ENCODE assay signal across 9 mouse cellular contexts in genomic region chr2:145329756-145330155, GRCm38 (mm10).
DNase-seq lines count a peak whose midpoint lies in the region; ATAC-seq and TF ChIP-seq lines count a peak whose summit lies in the region.
"Had no signal": no experiment of that assay in that cellular context is flagged by ENCODE, and none has a peak within 500 bp of the region (broad histone marks: within the 10 kb centered on the region; RNA-seq: fewer than 3 reads in every experiment).

No protein-coding gene starts in this region.

- no peak overlapping the region for H3K4me3 ChIP-seq in midbrain, postnatal 0 days (ENCODE audit: low read depth, low read length)
- no peak overlapping the region for H3K4me3 ChIP-seq in midbrain, embryonic 13.5 days (replicated peaks)
- H3K4me3 ChIP-seq: midbrain, embryonic 12.5 days had no signal

- H3K36me3 ChIP-seq in midbrain, postnatal 0 days (ENCODE audit: insufficient read depth, low read length): no peaks in the 10 kb centered on the region
- no peaks in the 10 kb centered on the region for H3K36me3 ChIP-seq in midbrain, embryonic 13.5 days
- H3K36me3 ChIP-seq: midbrain, embryonic 12.5 days had no signal

- no peak overlapping the region for H3K9ac ChIP-seq in midbrain, postnatal 0 days (replicated peaks; ENCODE audit: low read length, poor library complexity, severe bottlenecking)
- H3K9ac ChIP-seq in midbrain, embryonic 13.5 days (replicated peaks): no peak overlapping the region
- H3K9ac ChIP-seq: midbrain, embryonic 12.5 days had no signal

- no peak overlapping the region for H3K4me2 ChIP-seq in midbrain, postnatal 0 days (ENCODE audit: low read depth, low read length, poor library complexity, severe bottlenecking)
- no peak overlapping the region for H3K4me2 ChIP-seq in midbrain, embryonic 13.5 days (replicated peaks)
- H3K4me2 ChIP-seq: midbrain, embryonic 12.5 days had no signal

- DNase-seq in midbrain, postnatal 0 days (ENCODE audit: low spot score): peak; percentile 15
- DNase-seq in gastrocnemius, postnatal 25 days: peak; percentile 13
- peak; percentile 43 for DNase-seq in layer of hippocampus, adult 9-10 months (ENCODE audit: low spot score)
- peak; percentile 12 for DNase-seq in right cerebral cortex, postnatal 36 days (ENCODE audit: low spot score in 2 of 2)
- no peak for DNase-seq in cerebellum, adult 9-11 months
- DNase-seq: spleen, adult 18-20 months had no signal

- no peaks in the 10 kb centered on the region for H3K27me3 ChIP-seq in midbrain, postnatal 0 days (ENCODE audit: insufficient read depth, low read length)
- H3K27me3 ChIP-seq in midbrain, embryonic 13.5 days: no peaks in the 10 kb centered on the region
- H3K27me3 ChIP-seq: midbrain, embryonic 12.5 days had no signal

- H3K9me3 ChIP-seq in midbrain, postnatal 0 days (ENCODE audit: low read length): no peaks in the 10 kb centered on the region
- H3K9me3 ChIP-seq in midbrain, embryonic 13.5 days: no peaks in the 10 kb centered on the region
- H3K9me3 ChIP-seq: midbrain, embryonic 12.5 days had no signal

- no peak overlapping the region for H3K27ac ChIP-seq in midbrain, postnatal 0 days (ENCODE audit: low read depth, low read length)
- no peak overlapping the region for H3K27ac ChIP-seq in midbrain, embryonic 13.5 days
- H3K27ac ChIP-seq: midbrain, embryonic 12.5 days had no signal

- TF ChIP-seq CTCF in midbrain, postnatal 0 days (IDR thresholded peaks at IDR 0.05): no peak

- no peaks in the 10 kb centered on the region for H3K4me1 ChIP-seq in midbrain, postnatal 0 days (ENCODE audit: insufficient read depth, low read length)
- H3K4me1 ChIP-seq in midbrain, embryonic 13.5 days (replicated peaks): no peaks in the 10 kb centered on the region
- H3K4me1 ChIP-seq: midbrain, embryonic 12.5 days had no signal

- WGBS in midbrain, postnatal 0 days: 80% methylated on average over 8 of the region's 8 CpGs
- 89% methylated on average over 8 of the region's 8 CpGs for WGBS in midbrain, embryonic 13.5 days

- no peak for ATAC-seq in midbrain, postnatal 0 days (ENCODE audit: low FRiP score)
- ATAC-seq in midbrain, embryonic 13.5 days: no peak
- ATAC-seq in megakaryocyte progenitor cell, adult 5-6 weeks (replicated peaks; ENCODE audit: poor library complexity): no peak
